In genomic region chr1:61084732-61085131, GRCm38 (mm10) we compare ENCODE assay signal across 22 mouse cellular contexts.
A peak's percentile ranks its signal among the peaks of the same experiment; 100 is the strongest.
DNase-seq lines count a peak whose midpoint lies in the region; ATAC-seq and TF ChIP-seq lines count a peak whose summit lies in the region.
"Had no signal": no experiment of that assay in that cellular context is flagged by ENCODE, and none has a peak within 500 bp of the region (broad histone marks: within the 10 kb centered on the region; RNA-seq: fewer than 3 reads in every experiment).

No protein-coding gene starts in this region.

- H3K4me1 ChIP-seq in midbrain, embryonic 14.5 days (ENCODE audit: control insufficient read depth, insufficient read depth, low read length), result no peaks in the 10 kb centered on the region
- H3K4me1 ChIP-seq: forebrain, embryonic 13.5 days; heart, embryonic 12.5 days; hindbrain, embryonic 10.5 days had no signal

- no peaks in the 10 kb centered on the region for H3K9me3 ChIP-seq in midbrain, embryonic 14.5 days (ENCODE audit: control insufficient read depth, low read length)
- H3K9me3 ChIP-seq: embryonic facial prominence, embryonic 13.5 days; forebrain, embryonic 13.5 days; heart, embryonic 12.5 days; hindbrain, embryonic 10.5 days had no signal

- POLR2A ChIA-PET in Patski (lab: Charles Lee), result no interaction called here

- H3K4me3 ChIP-seq in midbrain, embryonic 14.5 days (replicated peaks; ENCODE audit: low read depth, low read length), result no peak overlapping the region
- H3K4me3 ChIP-seq: embryonic facial prominence, embryonic 13.5 days; forebrain, embryonic 13.5 days; heart, adult 2 months; heart, embryonic 12.5 days; hindbrain, embryonic 10.5 days had no signal

- peak; percentile 20 for TF ChIP-seq CTCF in Patski (IDR thresholded peaks at IDR 0.05)

- DNase-seq in CD4-positive, CD25-positive, alpha-beta regulatory T cell, adult 2 months (ENCODE audit: low read depth, low spot score), result peak; percentile 49
- DNase-seq in Patski (ENCODE audit: low read depth, low spot score), result no peak
- peak; percentile 6 to 11 for DNase-seq in thymus, postnatal 36 days
- DNase-seq in adrenal gland, adult (ENCODE audit: inconsistent age in 2 of 2, low spot score in 1 of 2), result no peak
- DNase-seq in midbrain, embryonic 14.5 days, result no peak
- DNase-seq in embryo, embryonic 10 days (ENCODE audit: low spot score), result no peak
- DNase-seq: adrenal gland, adult 8-10 months; adrenal gland, postnatal 36 days; cerebellum, adult 11 months; cerebellum, adult 8-10 months; cerebellum, postnatal 14 days; forebrain, postnatal 0 days; gastrocnemius, postnatal 14 days; heart, adult 2 months had no signal

- H3K27me3 ChIP-seq in Patski, result no peaks in the 10 kb centered on the region
- no peaks in the 10 kb centered on the region for H3K27me3 ChIP-seq in midbrain, embryonic 14.5 days (ENCODE audit: control insufficient read depth, insufficient read depth, low read length)
- H3K27me3 ChIP-seq: CH12.LX; embryonic facial prominence, embryonic 13.5 days; forebrain, embryonic 13.5 days; heart, embryonic 12.5 days had no signal

- H3K27ac ChIP-seq in midbrain, embryonic 14.5 days (replicated peaks; ENCODE audit: low read depth, low read length), result no peak overlapping the region
- H3K27ac ChIP-seq: embryonic facial prominence, embryonic 13.5 days; forebrain, embryonic 13.5 days; heart, adult 2 months; hindbrain, embryonic 10.5 days; hindbrain, embryonic 14.5 days had no signal

- no peak for ATAC-seq in Patski
- peak; percentile 52 for ATAC-seq in inflammation-experienced regulatory T-cells, adult 6 months
- no peak for ATAC-seq in midbrain, embryonic 14.5 days (ENCODE audit: low FRiP score, low TSS enrichment)
- ATAC-seq: forebrain, embryonic 13.5 days; forebrain, postnatal 0 days; intestine, postnatal 0 days had no signal

- no peaks in the 10 kb centered on the region for H3K36me3 ChIP-seq in midbrain, embryonic 14.5 days (ENCODE audit: control insufficient read depth, insufficient read depth, low read length)
- H3K36me3 ChIP-seq: embryonic facial prominence, embryonic 13.5 days; heart, embryonic 12.5 days; hindbrain, embryonic 10.5 days had no signal

- H3K9ac ChIP-seq in midbrain, embryonic 14.5 days (replicated peaks; ENCODE audit: low read length), result no peak overlapping the region
- H3K9ac ChIP-seq: embryonic facial prominence, embryonic 13.5 days; forebrain, embryonic 13.5 days; forebrain, postnatal 0 days; heart, embryonic 12.5 days; hindbrain, embryonic 14.5 days had no signal

- in situ Hi-C loops in Patski (cut with MboI; ENCODE audit: low pct_unique_long_range_greater_than_20kb), result no loop called here

- H3K4me2 ChIP-seq in midbrain, embryonic 14.5 days (ENCODE audit: low read length), result no peak overlapping the region
- H3K4me2 ChIP-seq: embryonic facial prominence, embryonic 13.5 days; forebrain, embryonic 13.5 days; heart, embryonic 12.5 days; hindbrain, embryonic 14.5 days had no signal

- CTCF ChIA-PET in Patski (lab: Charles Lee), result interaction anchor here (1.2 to 1.8 kb wide), 2 partner anchors 13 to 19 kb away, joined by 3 to 5 read pairs; no protein-coding TSS in a partner anchor

Comparison
In these comparisons a context has a peak if more than half of its experiments do, and no peak if none do; other contexts are left out.
1. DNase-seq: peak in CD4-positive, CD25-positive, alpha-beta regulatory T cell, adult 2 months (single experiment) and thymus, postnatal 36 days (2 of 2); none in Patski (single experiment), adrenal gland, adult (0 of 2), midbrain, embryonic 14.5 days (single experiment) and embryo, embryonic 10 days (single experiment).